Mouse (Mus musculus): ENCODE data around the gene Snx30.

The Snx30 gene

DNA sequence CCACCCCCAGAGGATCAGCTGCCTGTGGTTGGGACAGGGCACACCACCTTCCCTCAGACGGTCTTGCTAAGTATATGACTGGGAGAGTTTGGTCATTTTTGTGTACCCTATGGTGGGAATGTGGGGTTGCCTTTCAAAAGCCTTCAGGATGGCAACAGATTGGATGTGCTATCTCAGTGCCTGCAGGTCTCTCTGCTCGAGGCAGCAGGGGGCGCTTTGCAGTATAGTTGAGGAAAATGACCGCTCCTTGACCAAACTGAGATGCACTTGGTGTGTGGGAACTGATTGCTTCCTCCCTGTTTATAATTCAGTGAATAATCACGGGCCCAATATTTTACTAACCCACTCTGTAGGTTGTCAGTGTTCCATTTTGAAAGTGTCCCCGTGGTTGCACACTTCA lies 96.9 kb downstream of the Snx30 start:
- DNase-seq (ENCODE audit: low read depth, low spot score) = no peak

DNA sequence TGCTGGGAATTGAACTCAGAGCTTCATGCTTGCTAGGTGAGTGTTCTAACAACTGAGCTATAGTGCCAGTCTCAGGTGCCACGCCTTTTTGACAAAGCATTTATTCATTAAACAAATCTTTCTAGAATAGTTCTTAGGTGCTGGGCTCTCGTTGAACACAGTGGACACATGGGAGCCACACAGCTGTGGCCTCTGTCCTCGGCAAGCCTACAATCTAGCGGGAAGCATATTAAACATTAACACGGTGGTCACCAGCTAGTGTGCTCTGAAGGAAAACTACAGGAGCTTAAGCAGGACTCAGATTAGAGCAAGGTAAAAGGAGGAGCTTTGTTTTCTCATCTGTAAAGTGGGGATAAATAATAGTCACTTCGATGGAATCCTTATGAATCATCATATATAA lies 101.5 kb downstream of the Snx30 start:
- DNase-seq (ENCODE audit: low read depth, low spot score) = no peak

DNA sequence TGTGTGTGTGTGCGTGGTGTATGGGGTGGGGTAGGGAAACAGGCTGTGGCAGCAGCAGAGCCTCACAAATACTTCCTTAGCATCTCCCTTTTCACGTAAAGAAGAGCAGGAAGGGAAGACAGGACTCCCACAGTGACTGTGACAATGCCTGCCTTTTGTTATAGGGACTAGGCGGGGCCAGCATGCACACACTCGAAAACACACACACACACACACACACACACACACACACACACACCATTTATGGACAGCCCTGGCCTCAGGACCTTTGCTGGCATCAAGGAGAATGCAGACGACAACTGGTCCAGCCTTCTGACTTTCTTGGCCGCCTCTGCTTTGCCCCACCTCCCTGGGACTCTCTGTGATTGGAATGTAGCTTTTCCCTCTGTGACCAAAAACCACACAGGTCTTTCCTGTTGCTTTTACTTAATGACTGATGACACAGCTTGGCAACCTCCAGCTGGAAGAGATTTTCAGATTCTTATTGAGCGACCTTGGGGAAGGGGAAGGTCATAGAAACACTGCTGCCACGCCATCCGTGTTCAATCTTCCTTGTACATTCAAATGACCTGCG lies 102.1 kb downstream of the Snx30 start:
- DNase-seq (ENCODE audit: low read depth, low spot score) = no peak

DNA sequence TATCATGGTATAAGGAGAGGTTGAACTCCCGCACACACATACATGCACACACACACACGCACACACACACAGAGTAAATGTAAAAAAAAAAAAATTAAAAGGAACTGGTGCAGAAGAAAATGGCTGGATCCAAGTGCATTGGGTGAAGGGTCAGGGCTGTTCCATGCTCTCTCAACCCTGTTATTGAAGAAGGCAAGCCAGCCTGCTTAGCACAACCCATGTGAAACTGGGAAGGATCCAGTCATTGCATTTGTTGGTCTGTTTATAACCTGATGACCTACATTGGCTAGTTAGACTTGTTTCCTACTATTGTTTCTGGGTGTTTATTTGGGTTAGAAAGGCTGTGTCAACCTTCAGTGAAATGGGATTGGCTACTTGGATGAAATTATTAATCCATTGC lies 103.1 kb downstream of the Snx30 start:
- DNase-seq (ENCODE audit: low read depth, low spot score) = no peak

DNA sequence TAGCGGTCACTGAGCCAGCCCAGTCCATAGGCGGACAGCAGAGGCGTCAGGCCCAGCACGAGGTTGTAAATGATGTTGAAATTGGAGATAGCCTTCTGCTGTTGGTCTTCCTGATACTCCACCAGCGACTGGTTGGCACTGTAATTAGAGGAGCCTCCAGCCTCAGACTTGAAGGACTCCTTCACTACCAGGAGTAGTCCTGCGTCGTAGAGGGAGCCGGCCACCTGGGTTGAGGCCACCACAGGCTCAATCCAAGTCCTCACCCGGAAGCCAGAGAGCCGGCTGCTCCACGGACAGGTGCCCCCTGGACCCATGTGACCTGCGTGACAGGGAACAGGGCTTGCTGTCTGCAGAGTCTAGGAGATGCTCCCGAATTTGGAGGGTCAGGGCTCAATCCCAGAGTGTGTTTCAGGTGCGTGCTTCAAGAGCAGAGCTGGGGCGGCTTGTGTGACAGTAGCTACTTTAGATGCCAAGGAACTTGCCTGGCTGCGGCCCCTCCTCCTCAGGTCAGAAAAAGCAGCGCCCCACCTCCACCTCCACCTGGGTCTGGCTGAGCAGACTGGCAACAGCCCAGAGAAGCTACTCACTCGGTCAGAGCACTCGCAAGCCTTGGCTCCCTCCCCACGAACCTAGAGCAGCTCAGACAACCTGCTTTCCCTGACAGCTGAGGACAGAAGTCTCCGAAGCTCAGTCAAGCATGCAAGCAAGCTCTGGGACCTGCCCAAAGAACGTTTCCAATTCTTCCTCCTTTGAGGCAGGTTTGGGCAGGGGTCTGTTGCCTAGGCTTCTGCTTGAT lies 109.2 kb downstream of the Snx30 start, which contains the start of gene Slc46a2:
Gene Slc46a2, minus strand, starts transcription at position 449 of the 796 bp plus-strand sequence.
- no peak for DNase-seq (ENCODE audit: low read depth, low spot score)

DNA sequence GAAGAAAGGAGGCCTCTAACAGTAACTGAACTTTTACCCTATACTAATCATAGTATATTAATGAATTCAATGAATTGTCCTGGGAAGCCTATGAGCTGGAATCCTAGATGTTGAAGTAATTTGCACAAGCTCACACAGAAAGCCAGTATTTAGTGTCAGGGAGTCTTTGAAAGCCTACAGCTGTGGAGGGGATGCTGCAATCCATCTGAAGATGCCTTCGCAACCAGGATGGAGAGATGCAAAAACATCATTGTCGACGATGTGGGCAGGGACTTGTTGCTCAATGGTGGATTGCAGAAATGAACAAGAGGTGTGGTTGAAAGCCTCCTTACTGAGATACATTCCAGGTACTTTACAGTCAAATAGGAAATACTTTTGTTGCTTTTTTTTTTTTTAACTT lies 112.3 kb downstream of the Snx30 start:
- DNase-seq (ENCODE audit: low read depth, low spot score) = no peak

DNA sequence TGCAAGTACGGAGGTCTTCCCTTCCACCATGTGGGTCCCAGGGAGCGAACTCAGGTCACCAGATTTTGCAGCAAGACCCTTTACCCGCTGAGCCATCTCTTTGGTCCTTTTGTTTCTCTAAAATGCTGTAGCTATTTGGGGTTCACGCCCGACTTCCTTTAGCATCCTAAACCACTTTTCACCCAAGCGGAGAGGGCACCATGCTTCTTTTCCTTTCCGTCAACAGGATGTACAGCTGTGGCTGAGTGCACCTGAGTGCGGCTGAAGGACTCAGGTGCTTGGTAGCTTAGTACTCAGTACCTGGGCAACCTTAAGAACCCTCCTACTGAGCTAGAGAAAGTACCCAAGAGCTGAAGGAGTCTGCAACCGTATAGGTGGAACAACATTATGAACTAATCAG lies 119.4 kb downstream of the Snx30 start:
- no peak for DNase-seq (ENCODE audit: low read depth, low spot score)

DNA sequence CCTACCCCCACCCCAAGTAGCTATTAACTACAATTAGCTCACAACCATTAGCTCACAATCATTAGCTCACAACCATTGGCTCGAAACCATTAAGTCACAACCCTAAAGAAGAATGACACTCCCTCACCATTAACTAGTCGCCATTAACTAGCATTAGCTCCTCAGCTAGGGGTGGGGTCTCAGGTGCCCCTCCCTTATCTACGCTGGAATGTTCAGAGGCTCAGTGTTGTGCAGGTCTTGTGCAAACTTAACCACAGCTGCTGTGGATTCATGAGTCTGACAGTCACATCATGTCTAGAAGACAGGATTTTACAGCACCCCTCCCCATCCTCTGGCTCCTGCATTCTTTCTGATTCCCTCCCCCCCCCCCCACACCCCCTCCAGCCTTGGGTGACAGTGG lies 122.0 kb downstream of the Snx30 start:
- no peak for DNase-seq (ENCODE audit: low read depth, low spot score)

DNA sequence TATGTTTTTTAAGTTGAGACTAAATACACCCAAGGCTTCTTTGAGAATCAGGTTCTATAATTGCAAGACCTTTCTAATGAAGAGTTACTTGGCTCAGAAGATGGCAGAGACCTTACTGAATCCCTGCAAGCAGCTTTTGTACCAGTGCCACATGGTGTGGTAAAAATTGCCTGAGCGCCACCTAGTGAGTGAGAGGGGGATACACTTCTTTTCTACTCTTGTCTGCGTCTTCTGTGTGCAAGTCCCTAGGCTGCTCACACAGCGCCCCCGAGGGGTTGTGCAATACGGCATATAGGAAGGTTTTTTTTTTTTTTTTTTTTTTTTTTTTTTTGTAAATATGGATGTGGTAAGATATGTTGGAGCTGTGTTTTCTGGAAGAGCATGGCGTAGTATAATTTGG lies 122.7 kb downstream of the Snx30 start:
- peak; percentile 48 for DNase-seq (ENCODE audit: low read depth, low spot score)

DNA sequence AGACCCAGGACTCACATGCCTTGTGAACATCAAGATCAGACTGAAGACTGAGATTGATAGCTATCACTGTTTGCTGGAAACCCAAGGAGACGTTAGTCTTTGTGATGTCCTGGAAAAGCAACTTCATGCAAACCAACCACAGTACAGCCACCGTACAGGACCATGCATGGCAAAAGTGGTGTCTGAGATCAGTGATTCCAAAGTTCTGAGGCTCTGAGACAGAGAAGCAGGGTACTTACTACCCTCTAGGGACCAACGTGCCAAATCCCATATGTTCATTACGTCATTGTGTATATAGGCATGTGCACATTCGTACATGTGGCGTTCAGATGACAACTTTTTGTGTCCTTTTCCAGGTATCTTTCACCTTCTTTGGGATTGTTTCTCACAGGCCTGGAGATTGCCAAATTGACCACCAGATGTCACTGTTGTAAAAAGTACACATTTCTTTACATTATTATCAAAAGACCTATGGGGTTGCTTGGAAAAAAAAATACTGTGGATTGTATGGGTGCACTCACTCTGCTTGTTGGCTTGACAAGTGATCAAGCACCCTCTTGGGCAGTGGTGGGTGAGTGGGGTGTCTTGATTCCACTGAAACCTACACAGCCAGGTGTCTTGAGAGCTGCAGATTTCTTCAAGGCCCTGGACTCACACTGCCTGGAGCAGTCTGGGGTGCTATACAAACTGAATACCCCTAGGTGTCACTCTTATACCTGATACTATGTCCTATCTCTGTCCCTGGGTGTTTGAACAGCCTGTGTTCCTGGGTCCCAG lies 127.1 kb downstream of the Snx30 start:
- DNase-seq (ENCODE audit: low read depth, low spot score) = peak; percentile 20

DNA sequence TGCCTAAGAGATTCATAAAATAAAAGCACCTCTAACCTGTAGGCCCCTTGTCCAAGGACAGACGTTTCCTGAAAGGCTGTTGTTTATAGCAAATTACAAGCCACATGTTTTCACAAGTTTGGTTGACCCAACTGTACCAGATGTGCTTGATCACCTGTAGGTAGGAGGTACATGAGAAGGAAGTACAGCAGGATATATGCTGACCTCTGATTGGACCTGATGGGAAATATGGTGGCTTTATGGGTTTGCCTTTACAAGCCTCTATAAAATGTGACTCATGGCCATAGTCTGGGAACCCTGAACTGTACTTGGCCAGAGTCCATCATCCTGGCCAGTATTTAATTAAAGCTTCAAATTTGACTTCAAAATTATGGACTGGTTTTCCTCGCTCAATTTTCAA lies 131.9 kb downstream of the Snx30 start:
- DNase-seq (ENCODE audit: low read depth, low spot score) = no peak

All from embryo, embryonic 11.5 days (tissue).